Mouse (Mus musculus) splenic B cell, adult 2 months (primary cell): ENCODE results near the gene Ifnlr1.
"Not testable (repeated sequence)": the region's sequence is repeated elsewhere in the genome, so short reads cannot be mapped to it uniquely, and the experiment has no call there.

Experiments used
- DNase-seq: peaks from one replicate; pipeline ENCODE4 v3.0.0-alpha.2; 2011; ENCODE audit warnings: low read depth, low spot score
- H3K27me3 ChIP-seq: 2 replicates; pipeline ENCODE4 v1.6.1; 2012; ENCODE audit warnings: mild to moderate bottlenecking, low read length, moderate library complexity, mixed read lengths; ENCODE audit not compliant: control insufficient read depth, poor library complexity, insufficient read depth, severe bottlenecking
- H3K36me3 ChIP-seq: 2 replicates; pipeline ENCODE4 v1.6.1; 2012; ENCODE audit warnings: mild to moderate bottlenecking, low read length, moderate library complexity, mixed read lengths; ENCODE audit not compliant: control insufficient read depth, poor library complexity, insufficient read depth, severe bottlenecking

Ifnlr1 gene

DNA sequence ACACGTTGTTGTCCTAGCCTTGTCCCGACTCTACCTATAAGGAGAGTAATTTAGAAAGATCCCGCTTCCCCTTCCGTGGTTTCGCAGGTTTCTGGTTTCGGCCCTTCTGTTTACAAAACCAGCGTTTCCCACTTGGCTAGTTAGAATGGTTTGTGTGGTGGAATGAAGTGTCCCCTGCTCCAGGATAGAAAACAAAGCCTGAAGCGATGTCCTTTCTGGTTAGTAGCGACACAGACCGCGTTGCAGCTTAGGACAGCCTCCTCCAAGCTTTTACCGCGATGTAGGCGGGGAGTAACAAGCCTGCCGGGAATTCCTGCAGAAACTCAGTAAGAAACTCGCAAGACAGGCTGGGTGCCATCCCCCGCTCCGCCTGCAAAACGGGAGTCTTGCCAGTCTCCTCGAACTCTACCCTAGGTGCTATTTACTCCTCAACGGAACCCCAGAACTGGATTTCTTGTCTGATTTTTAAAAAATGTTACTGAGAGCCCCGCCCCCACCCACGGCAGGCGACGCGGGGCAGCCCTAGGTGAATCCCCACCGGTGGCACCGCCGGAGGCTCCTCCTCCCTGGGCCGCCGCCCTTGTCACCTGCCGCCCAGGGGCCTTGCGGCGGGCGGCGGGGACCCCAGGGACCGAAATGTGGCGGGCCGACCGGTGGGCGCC lies at the start of gene Ifnlr1:
Gene Ifnlr1, plus strand, starts transcription at position 382 of the 662 bp plus-strand sequence.
- peak; percentile 71 for DNase-seq
- H3K27me3 ChIP-seq: no peaks in the 10 kb centered on the region
- no peaks in the 10 kb centered on the region for H3K36me3 ChIP-seq

DNA sequence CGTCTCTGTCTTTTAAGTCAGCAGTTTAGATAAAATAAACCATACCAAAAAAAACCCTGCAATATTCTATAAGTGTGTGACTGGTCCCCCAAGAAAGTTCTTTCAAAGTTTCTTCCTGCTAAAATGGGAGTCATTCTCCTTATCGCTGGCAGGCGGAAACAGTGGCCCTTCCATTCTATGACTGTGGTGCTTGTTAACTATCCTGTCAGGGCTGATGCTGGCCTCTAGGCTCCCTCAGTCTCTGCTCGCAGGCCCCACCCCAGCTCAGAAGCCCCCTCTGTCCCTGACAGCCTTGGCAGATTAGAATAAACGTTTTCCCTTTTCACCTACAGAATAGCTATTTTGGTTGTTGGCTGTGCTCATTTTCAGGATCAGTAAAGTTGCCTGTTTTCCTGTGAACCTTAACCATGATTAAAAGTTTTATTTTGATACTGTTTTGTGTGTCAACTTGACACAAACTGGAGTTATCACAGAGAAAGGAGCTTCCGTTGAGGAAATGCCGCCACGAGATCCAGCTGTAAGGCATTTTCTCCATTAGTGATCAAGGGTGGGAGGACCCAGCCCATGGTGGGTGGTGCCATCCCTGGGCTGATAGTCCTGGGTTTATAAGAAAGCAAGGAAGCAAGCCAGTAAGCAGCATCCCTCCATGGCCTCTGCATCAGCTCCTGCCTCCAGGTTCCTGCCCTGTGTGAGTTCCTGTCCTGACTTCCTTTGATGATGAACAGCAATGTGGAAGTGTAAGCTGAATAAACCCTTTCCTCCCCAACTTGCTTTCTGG lies 44.6 kb upstream of the Ifnlr1 start:
- H3K27me3 ChIP-seq, H3K36me3 ChIP-seq, DNase-seq: not testable (repeated sequence)

GRCm38 (mm10) chr4:135645022-135645637 lies 41.0 kb upstream of the Ifnlr1 start:
- H3K27me3 ChIP-seq: no peaks in the 10 kb centered on the region
- no peaks in the 10 kb centered on the region for H3K36me3 ChIP-seq
- DNase-seq: no peak

GRCm38 (mm10) chr4:135652966-135653607 lies 33.0 kb upstream of the Ifnlr1 start:
- DNase-seq: no peak
- H3K27me3 ChIP-seq: no peaks in the 10 kb centered on the region

DNA sequence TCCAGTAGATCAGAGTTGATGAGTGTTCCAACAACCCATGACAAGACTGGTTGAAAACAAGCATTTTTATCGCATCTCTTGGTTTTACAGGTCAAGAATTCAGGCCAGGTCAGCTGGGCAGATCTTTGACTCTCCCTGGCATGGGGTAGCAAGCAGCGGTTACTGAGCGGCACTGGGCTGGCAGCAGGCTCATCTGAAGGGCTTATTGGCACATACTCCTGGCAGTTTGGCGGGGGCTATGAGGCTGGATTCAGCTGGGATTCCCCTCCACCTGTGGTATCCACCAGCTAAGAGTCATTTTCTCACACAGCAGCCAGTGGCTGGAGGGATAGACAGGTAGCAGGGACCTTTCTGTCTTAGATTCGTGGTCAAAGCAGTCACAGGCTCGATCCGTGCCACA lies 32.1 kb upstream of the Ifnlr1 start:
- Histone ChIP-seq H3K27me3 (no peaks in the 10 kb centered on the region), H3K36me3 (no peaks in the 10 kb centered on the region)
- no peak for DNase-seq

More at GRCm38 (mm10) chr4:135652966-135653607, 33.0 kb upstream of the Ifnlr1 start:
- no peaks in the 10 kb centered on the region for H3K36me3 ChIP-seq

- no peaks in the 10 kb centered on the region for H3K27me3 ChIP-seq
- DNase-seq: no peak
- no peaks in the 10 kb centered on the region for H3K36me3 ChIP-seq
Measured at GRCm38 (mm10) chr4:135655499-135655898, 30.6 kb upstream of the Ifnlr1 start.

DNA sequence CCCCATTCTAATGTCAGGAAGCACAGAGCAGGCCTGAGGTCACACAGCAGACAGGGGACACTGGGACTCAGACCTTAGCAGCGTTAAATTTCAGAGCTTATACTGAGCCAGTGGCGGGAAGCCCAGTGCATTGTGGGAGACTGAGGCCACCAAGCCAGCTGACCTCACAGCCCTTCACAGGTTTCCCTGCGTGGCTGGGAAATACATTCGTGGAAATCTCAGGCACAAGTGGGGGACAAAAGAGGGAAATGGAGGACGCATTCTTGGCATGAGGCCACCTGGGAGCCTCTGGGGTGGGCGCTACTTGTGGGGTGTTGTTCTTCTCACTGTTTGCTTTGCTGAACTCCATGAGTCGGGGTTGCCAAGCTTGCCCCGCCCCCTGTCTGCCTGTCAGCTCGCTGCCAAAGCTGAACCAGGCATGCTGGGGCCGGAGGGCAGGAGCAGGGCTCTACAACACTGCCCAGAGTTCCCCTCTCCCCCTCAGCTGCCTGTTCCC lies 29.9 kb upstream of the Ifnlr1 start:
- DNase-seq: no peak
- Histone ChIP-seq H3K36me3 (no peaks in the 10 kb centered on the region), H3K27me3 (no peaks in the 10 kb centered on the region)

- no peaks in the 10 kb centered on the region for H3K27me3 ChIP-seq
- no peak for DNase-seq
- H3K36me3 ChIP-seq: no peaks in the 10 kb centered on the region
Measured at GRCm38 (mm10) chr4:135658484-135658883, 27.6 kb upstream of the Ifnlr1 start.

DNA sequence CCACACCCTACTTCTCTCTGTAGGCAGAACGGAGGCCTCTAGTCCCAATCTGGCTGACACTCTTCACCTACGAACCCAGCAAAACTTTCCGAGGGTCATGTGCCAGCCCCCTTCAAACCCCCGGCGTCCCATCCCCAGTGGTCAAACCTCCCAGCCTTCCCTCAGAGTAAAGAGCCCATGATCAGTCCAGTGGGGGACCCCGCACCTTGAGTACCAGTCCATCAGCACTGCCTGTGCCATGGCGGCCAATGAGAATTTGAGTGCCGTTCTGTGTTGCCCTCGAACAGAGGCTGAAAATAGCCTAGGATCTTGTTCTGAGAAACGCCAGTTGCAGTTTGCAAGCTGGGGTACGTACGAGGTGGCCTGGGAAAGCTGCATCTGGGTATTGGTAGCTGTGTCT lies 27.2 kb upstream of the Ifnlr1 start:
- Histone ChIP-seq H3K36me3 (no peaks in the 10 kb centered on the region), H3K27me3 (no peaks in the 10 kb centered on the region)
- DNase-seq: no peak

DNA sequence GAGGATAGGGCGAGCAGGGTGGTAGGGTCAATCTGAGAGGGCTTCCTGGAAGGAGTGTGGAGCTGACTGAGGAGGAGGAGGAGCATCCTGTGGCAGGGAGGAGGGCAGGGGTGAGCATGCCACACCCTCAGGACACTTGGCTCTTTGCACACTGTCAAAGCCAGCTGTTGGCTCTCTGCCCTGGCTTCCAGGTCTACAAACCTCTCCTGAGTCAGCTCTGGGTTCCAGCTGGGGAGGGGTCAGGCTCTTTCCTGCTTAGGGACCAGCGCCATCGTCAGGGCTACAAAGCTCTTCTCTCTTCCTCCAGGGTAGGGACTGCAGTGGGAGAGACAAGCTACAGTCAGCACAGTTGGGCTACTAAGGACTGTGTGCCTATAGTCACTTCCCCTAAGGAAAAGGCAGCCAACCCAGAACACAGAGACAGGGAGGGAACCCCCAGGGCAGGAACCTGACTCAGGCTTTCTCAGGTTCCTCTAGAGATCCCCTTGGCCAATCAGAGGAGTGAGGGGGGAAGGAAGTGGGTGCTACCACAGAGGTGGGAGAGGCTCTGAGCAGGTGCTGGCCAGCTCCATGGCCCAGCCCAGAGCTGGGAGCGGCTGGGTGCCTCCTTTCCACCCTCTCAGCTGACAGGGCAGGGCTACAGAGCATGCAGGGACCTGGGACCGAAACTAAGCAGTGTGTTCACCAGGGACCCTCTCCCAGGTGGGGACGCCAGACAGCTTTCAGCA lies 24.8 kb upstream of the Ifnlr1 start:
- Histone ChIP-seq H3K36me3 (no peaks in the 10 kb centered on the region), H3K27me3 (no peaks in the 10 kb centered on the region)
- DNase-seq: peak; percentile 7

GRCm38 (mm10) chr4:135661994-135662393 lies 24.1 kb upstream of the Ifnlr1 start:
- no peaks in the 10 kb centered on the region for H3K27me3 ChIP-seq
- H3K36me3 ChIP-seq: no peaks in the 10 kb centered on the region
- DNase-seq: no peak

- Histone ChIP-seq H3K36me3 (no peaks in the 10 kb centered on the region), H3K27me3 (no peaks in the 10 kb centered on the region)
- peak; percentile 48 for DNase-seq
Measured at GRCm38 (mm10) chr4:135664656-135665055, 21.4 kb upstream of the Ifnlr1 start.

GRCm38 (mm10) chr4:135666192-135666975 lies 19.7 kb upstream of the Ifnlr1 start:
- H3K36me3 ChIP-seq: no peaks in the 10 kb centered on the region
- peak; percentile 76 for DNase-seq
- H3K27me3 ChIP-seq: no peaks in the 10 kb centered on the region
